Mouse (Mus musculus): ENCODE measurements at regions not wholly inside any gene's neighbourhood (a gene's known extent, or its start where the extent isn't known, plus 50 kb on each side); places are given as distances from the start of the nearest gene placed in this dataset.

GRCm38 (mm10) chr4:57362652-57363051 is 61.0 kb upstream of the Ptpn3 start:
- DNase-seq = no peak

GRCm38 (mm10) chr4:57369736-57370373 is 64.2 kb upstream of the Palm2 start:
- DNase-seq = peak; percentile 76

GRCm38 (mm10) chr4:57377872-57378271 is 56.2 kb upstream of the Palm2 start:
- DNase-seq = no peak

GRCm38 (mm10) chr4:57380063-57380800 is 53.8 kb upstream of the Palm2 start:
- no peak for DNase-seq

GRCm38 (mm10) chr4:57381306-57381705 is 52.7 kb upstream of the Palm2 start:
- DNase-seq = no peak

All from cerebellum, adult 11 months (tissue).